Mouse (Mus musculus) ES-CJ7 (cell line): ENCODE measurements at regions not wholly inside any gene's neighbourhood (a gene's known extent, or its start where the extent isn't known, plus 50 kb on each side); places are given as distances from the start of the nearest gene placed in this dataset.

Experiments used
- DNase-seq: peaks from one replicate; pipeline ENCODE4 v3.0.0; 2011; ENCODE audit warnings: low read depth, low spot score

GRCm38 (mm10) chr11:7361388-7361787, 147.7 kb upstream of the Igfbp3 start:
- DNase-seq: no peak

- no peak for DNase-seq
These were observed 134.9 kb upstream of the Igfbp3 start for GRCm38 (mm10) chr11:7348601-7349000.

GRCm38 (mm10) chr11:7337826-7338225, 124.1 kb upstream of the Igfbp3 start:
- no peak for DNase-seq

- no peak for DNase-seq
These were observed 103.8 kb upstream of the Igfbp3 start for GRCm38 (mm10) chr11:7317409-7317970.

- DNase-seq: no peak
These were observed 82.5 kb upstream of the Igfbp3 start for GRCm38 (mm10) chr11:7296252-7296651.

- DNase-seq: no peak
These were observed 75.7 kb upstream of the Igfbp3 start for GRCm38 (mm10) chr11:7289242-7289938.

GRCm38 (mm10) chr11:7284836-7285490, 71.2 kb upstream of the Igfbp3 start:
- peak; percentile 37 for DNase-seq

GRCm38 (mm10) chr11:7282981-7283380, 69.3 kb upstream of the Igfbp3 start:
- no peak for DNase-seq

GRCm38 (mm10) chr11:7282188-7282587, 68.5 kb upstream of the Igfbp3 start:
- no peak for DNase-seq

GRCm38 (mm10) chr11:7281656-7282055, 67.9 kb upstream of the Igfbp3 start:
- DNase-seq: no peak

GRCm38 (mm10) chr11:7279891-7280290, 66.2 kb upstream of the Igfbp3 start:
- peak; percentile 23 for DNase-seq

- DNase-seq: no peak
These were observed 58.8 kb upstream of the Igfbp3 start for GRCm38 (mm10) chr11:7272543-7272942.

- DNase-seq: no peak
These were observed 57.2 kb upstream of the Igfbp3 start for GRCm38 (mm10) chr11:7270916-7271315.

GRCm38 (mm10) chr11:7263971-7264370, 50.2 kb upstream of the Igfbp3 start:
- DNase-seq: no peak
